Mouse (Mus musculus): ENCODE results near the gene Tdp1. TPM values are rescaled to one million over a fixed set of nuclear protein-coding genes. Genes with fewer than 3 reads are reported as not detected.
"Not testable (repeated sequence)": the region's sequence is repeated elsewhere in the genome, so short reads cannot be mapped to it uniquely, and the experiment has no call there.

Gene Tdp1
- polyA plus RNA-seq, 1 experiment from 2014 or later: 89.7 TPM

DNA sequence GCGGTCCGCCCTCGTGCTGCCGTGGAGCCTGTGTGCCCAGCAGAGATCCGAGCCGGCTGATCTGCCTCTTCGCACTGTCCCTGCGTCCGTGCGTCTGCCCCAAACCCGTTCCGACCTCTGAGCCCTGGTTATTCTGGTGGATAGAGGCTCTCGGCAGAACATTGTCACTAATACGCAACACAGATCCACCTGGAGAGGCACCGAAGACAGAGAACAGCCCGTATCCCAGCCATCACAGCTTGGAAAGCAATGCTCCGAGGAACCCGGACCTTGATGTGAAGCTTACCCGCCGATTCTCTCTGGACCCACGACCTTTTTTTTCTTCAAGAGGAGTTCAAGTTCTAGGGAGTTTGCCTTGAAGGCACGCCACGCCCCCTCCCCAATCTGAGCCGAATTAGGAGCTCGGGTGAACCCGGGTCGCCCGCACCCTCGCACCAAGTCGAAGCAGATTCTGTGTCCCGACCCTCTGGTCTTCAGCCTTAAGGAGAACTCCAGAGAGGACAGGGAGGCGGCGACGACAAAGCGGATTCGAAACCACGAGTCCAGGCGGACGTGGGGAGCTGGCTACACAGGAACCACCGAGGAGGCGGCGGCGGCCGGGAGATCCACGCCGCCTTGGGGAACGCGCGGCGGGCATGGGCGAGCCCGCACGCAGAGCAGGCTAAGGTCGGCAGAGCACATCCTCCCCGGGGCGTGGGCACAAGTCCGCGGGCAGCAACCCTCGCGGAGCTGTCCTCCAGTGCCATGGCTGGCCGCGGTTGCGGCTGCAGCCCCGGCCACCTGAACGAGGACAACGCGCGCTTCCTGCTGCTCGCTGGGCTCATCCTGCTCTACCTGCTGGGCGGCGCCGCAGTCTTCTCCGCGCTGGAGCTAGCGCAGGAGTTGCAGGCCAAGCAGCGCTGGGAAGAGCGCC, 81.1 kb downstream of the Tdp1 start:
- peak; percentile 56 for DNase-seq (ENCODE audit: low spot score)
- Histone ChIP-seq H3K9me3 (replicated peaks) (no peaks in the 10 kb centered on the region), H3K4me3 (peak overlapping the region; percentile 68), H3K36me3 (no peaks in the 10 kb centered on the region), H3K27me3 (ENCODE audit: low read depth, poor library complexity, severe bottlenecking) (peaks cover 91% of the 10 kb centered on the region), H3K4me1 (peaks cover 34% of the 10 kb centered on the region), H3K27ac (replicated peaks) (peak overlapping the region; percentile 59; the same call in 1 of the 2 replicates)
- under 1% methylated on average over 77 of the region's 77 CpGs for WGBS

DNA sequence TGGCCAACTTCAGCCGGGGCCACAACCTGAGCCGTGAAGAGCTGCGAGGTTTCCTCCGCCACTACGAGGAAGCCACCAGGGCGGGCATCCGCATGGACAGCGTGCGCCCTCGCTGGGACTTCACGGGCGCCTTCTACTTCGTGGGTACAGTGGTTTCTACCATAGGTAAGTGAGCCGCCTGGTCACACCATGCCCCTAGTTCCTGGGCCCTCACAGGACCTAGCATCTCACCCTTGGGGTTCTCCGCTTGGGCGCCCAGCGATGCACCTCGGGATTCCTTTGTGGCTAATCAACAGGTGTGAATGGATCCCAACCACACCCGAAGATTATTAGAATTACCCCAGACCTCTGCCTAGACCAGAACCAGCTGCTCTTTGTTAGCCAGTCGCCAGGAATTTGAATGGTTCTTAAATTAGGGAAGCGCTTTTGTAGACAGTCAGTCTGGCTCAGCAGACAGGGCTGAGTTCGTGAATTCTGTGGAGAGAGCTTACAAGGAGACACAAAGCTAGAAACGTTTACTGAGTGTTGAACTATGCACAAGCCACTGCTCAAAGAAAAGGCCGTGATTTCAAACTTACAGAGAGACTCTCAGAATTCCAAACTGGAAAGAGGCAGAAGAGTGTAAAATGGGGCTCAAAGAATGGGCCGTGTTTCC, 81.9 kb downstream of the Tdp1 start:
- peak overlapping the region; percentile 59; the same call in 1 of the 2 replicates for H3K27ac ChIP-seq (replicated peaks)
- H3K36me3 ChIP-seq: no peaks in the 10 kb centered on the region
- H3K4me1 ChIP-seq: peaks cover 34% of the 10 kb centered on the region
- H3K27me3 ChIP-seq (ENCODE audit: low read depth, poor library complexity, severe bottlenecking): peaks cover 83% of the 10 kb centered on the region
- WGBS: 4% methylated on average over 25 of the region's 25 CpGs
- no peaks in the 10 kb centered on the region for H3K9me3 ChIP-seq (replicated peaks)
- peak; percentile 45 for DNase-seq (ENCODE audit: low spot score)
- H3K4me3 ChIP-seq: peak overlapping the region; percentile 68

DNA sequence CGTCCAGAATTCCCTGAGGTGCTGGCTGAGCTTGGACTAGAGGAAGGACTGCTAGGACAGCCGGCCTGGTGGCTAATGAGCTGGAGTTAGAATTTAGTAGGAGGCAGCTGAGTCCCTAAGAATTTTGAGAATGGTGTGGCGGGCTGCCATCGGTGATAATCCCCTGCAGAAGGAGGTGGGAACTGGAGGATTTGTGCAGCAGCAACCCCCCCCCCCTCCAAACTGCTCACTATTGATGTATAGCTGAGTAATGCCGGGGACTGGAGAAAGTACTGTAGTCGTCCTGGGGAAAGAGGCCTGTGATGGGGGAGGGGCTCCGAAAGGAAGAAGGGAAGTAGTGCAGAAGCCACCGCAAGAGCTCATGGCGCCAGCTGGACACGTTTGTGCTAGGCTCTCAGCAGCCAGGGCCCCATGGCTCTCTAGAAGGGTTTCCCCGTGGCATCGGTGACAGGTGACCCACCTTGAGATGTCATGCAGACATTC, 82.6 kb downstream of the Tdp1 start:
- peak; percentile 38 for DNase-seq (ENCODE audit: low spot score)
- Histone ChIP-seq H3K36me3 (no peaks in the 10 kb centered on the region), H3K27me3 (ENCODE audit: low read depth, poor library complexity, severe bottlenecking) (peaks cover 79% of the 10 kb centered on the region), H3K4me1 (peaks cover 34% of the 10 kb centered on the region), H3K27ac (replicated peaks) (no peak overlapping the region), H3K9me3 (replicated peaks) (no peaks in the 10 kb centered on the region), H3K4me3 (peak overlapping the region; percentile 20; the same call in 1 of the 2 replicates)
- WGBS: 12% methylated on average over 12 of the region's 12 CpGs

DNA sequence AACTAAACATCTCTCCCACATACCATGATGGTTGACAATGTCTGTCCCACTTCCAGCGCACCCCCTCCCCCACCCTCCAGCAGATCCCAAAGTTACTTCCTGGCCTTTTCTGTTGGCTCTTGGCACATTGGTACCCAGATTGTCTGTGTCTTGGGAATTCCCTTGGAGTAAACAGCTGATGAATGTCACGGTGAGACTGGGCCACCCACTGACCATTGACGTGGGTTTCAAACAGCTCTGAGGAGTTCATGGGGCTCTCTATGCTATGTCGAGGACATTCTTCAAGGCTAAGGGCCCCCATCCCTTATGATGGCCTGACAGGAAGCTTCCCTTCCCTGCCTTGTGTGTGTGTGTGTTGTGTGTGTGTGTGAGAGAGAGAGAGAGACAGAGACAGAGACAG, 85.6 kb downstream of the Tdp1 start:
- Histone ChIP-seq H3K4me3 (no peak overlapping the region), H3K36me3 (no peaks in the 10 kb centered on the region), H3K4me1 (peaks cover 25% of the 10 kb centered on the region), H3K9me3 (replicated peaks) (0 out of 2 replicates have a peak, but pooled peaks cover 6% of the 10 kb centered on the region), H3K27me3 (ENCODE audit: low read depth, poor library complexity, severe bottlenecking) (peaks cover 55% of the 10 kb centered on the region), H3K27ac (replicated peaks) (no peak overlapping the region)
- 76% methylated on average over 4 of the region's 4 CpGs for WGBS
- no peak for DNase-seq (ENCODE audit: low spot score)

DNA sequence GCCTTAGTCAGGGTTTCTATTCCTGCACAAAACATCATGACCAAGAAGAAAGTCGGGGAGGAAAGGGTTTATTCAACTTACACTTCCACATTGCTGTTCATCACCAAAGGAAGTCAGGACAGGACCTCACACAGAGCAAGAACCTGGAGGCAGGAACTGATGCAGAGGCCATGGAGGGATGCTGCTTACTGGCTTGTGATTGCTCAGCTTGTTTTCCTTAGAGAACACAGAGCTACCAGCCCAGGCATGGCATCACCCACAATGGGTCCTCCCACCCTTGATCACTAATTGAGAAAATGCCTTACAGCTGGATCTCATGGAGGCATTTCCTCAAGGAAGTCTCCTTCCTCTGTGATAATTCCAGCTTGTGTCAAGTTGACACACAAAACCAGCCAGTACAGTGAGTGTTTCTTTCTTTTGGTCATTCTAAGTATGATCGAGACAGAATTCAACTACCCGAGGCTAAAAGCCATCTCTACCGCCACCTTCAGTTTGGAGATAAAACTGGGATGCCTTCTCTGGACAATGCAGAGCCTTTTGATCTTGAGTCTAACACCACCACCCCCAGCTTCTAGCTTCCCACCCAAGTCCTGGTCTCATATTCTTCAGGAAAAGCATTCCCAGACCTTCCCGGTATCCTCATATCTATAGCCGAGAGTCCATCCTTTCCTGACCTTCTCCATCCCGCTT, 87.0 kb downstream of the Tdp1 start:
- not testable (repeated sequence) for H3K4me3 ChIP-seq; H3K27ac ChIP-seq (replicated peaks); H3K9me3 ChIP-seq (replicated peaks); DNase-seq (ENCODE audit: low spot score); H3K36me3 ChIP-seq
- 73% methylated on average over 7 of the region's 7 CpGs for WGBS
- Histone ChIP-seq H3K4me1 (peaks cover 11% of the 10 kb centered on the region), H3K27me3 (ENCODE audit: low read depth, poor library complexity, severe bottlenecking) (peaks cover 41% of the 10 kb centered on the region)

DNA sequence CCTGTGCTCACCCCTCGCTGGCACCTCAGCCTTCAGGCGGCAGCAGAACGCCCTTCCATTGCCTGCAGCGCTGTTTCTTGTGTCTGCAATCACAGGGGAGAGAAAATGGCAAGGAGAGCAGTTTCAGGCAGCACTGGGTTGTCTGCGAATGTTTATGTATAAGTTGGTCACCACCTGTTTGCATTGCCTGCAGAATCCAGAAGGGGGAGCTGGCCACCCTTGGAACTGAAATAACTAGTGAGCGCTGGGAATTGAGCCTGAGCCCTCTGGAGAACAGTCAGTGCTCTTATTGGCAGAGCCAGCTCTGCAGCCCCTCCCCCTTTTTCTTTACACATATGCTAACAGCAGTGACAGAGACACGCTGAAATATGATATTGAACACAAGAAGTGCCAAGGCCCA, 88.5 kb downstream of the Tdp1 start:
- DNase-seq (ENCODE audit: low spot score): no peak
- H3K27me3 ChIP-seq (ENCODE audit: low read depth, poor library complexity, severe bottlenecking): peaks cover 26% of the 10 kb centered on the region
- 0 out of 2 replicates have a peak, but pooled peaks cover 6% of the 10 kb centered on the region for H3K9me3 ChIP-seq (replicated peaks)
- no peak overlapping the region for H3K4me3 ChIP-seq
- 59% methylated on average over 7 of the region's 7 CpGs for WGBS
- no peaks in the 10 kb centered on the region for H3K36me3 ChIP-seq
- H3K4me1 ChIP-seq: no peaks in the 10 kb centered on the region
- H3K27ac ChIP-seq (replicated peaks): no peak overlapping the region

DNA sequence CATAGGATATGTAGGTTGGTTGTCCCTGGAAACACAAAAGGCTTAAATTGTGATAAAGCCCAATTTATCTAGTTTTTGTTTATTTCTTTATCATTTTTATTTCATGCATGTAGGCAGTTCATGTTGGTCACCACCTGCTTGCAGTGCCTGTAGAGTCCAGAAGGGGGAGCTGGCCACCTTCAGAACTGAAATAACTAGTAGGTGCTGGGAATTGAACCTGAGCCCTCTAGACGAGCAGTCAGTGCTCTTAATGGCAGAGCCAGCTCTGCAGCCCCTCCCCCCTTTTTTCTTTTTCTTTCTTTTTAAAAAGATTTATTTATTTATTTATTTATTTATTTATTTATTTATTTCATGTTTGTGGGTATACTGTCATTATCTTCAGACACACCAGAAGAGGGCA, 89.3 kb downstream of the Tdp1 start:
- DNase-seq (ENCODE audit: low spot score): no peak
- 83% methylated on average over 1 of the region's 1 CpGs for WGBS

DNA sequence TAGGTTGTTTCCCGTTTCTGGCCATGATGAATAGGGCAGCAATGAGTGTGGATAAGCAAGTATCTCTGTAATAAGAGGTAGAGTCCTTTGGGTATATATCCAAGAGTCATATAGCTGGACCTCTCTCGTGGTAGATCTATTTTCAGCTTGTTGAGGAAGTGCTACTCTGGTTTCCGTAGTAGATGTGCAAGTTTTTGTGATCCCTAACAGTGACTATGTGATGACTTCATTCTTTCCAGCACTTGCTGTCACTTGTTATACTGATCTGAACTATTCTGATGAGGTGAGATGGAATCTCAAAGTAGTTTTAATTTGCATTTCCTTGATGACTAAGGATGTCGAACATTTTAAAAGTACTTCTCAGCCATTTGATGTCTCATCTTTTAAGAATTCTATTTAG, 95.2 kb downstream of the Tdp1 start:
- 89% methylated on average over 4 of the region's 4 CpGs for WGBS
- H3K9me3 ChIP-seq (replicated peaks): no peaks in the 10 kb centered on the region
- no peak overlapping the region for H3K27ac ChIP-seq (replicated peaks)
- no peaks in the 10 kb centered on the region for H3K27me3 ChIP-seq (ENCODE audit: low read depth, poor library complexity, severe bottlenecking)
- H3K36me3 ChIP-seq: no peaks in the 10 kb centered on the region
- no peak for DNase-seq (ENCODE audit: low spot score)
- H3K4me1 ChIP-seq: no peaks in the 10 kb centered on the region
- no peak overlapping the region for H3K4me3 ChIP-seq

More for the DNA sequence above, 89.3 kb downstream of the Tdp1 start:
- Histone ChIP-seq H3K36me3 (no peaks in the 10 kb centered on the region), H3K27ac (replicated peaks) (no peak overlapping the region), H3K4me1 (no peaks in the 10 kb centered on the region), H3K27me3 (ENCODE audit: low read depth, poor library complexity, severe bottlenecking) (peaks cover 18% of the 10 kb centered on the region), H3K9me3 (replicated peaks) (0 out of 2 replicates have a peak, but pooled peaks cover 6% of the 10 kb centered on the region), H3K4me3 (no peak overlapping the region)

DNA sequence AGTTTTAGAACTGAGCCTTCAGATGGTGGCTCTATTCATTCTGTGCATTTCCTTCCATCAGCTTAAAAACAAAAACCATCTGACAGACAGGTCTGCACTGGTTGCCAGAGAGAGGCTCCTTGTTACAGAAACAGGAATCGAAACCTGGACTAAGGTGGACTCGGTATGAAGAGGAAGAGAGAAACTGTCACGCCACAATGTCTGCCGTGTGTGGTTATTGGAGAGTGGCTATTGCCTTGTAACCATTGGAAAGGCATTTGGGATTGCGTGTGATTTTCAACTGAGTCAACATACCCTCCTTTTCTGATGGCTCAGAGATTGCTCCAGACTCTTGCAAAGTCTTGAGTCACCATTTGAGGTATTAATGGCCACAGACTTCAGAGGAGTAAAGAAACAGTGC, 102.5 kb downstream of the Tdp1 start:
- WGBS: 91% methylated on average over 5 of the region's 5 CpGs
- Histone ChIP-seq H3K4me3 (no peak overlapping the region), H3K27ac (replicated peaks) (no peak overlapping the region), H3K27me3 (ENCODE audit: low read depth, poor library complexity, severe bottlenecking) (no peaks in the 10 kb centered on the region), H3K36me3 (no peaks in the 10 kb centered on the region), H3K4me1 (no peaks in the 10 kb centered on the region), H3K9me3 (replicated peaks) (peaks cover 6% of the 10 kb centered on the region; the same call in 1 of the 2 replicates)
- DNase-seq (ENCODE audit: low spot score): no peak

DNA sequence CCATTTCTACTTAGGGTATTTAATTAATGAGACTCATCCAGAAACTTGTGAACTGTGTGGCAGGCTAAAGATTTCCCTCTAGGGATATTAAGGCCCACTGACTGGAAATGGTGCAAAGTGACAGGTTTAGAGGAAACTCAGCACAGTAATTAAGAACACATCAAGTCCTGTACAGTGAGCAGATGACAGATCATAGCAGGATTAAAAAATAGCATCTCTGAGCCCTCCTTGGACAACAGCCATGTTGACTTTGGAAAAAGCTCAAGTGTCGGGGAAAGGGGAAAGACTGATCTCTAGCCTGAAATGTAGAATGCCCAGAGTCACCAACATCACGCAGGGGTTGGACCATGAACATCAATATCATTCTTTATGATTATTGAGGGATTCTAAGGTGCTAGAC, 103.8 kb downstream of the Tdp1 start:
- DNase-seq (ENCODE audit: low spot score): no peak
- Histone ChIP-seq H3K9me3 (replicated peaks) (peaks cover 6% of the 10 kb centered on the region; the same call in 1 of the 2 replicates), H3K27ac (replicated peaks) (no peak overlapping the region), H3K4me1 (peaks cover 3% of the 10 kb centered on the region), H3K36me3 (no peaks in the 10 kb centered on the region), H3K27me3 (ENCODE audit: low read depth, poor library complexity, severe bottlenecking) (no peaks in the 10 kb centered on the region), H3K4me3 (no peak overlapping the region)
- 90% methylated on average over 2 of the region's 2 CpGs for WGBS

DNA sequence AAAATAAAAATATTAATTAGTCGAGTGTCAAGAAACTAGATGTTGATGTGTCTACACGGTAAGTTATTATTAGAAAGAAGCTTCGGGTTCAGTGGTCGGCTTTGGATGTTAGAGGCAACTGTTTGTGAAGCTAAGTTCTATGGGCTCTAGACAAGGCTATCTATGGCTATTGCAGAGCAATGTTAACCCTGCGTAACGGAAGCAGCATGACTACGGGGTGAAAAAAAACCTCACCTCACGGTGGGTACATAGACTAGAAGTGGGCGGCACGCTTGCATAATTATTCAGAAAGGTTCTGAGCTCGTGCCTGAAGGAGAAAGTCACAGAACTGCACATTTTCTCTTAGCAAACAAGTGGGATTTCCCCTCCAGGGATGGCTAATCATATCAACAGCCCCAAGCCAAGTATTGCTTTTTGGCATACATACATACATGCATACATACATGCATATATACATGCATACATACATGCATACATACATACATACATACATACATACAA, 108.1 kb downstream of the Tdp1 start:
- H3K4me1 ChIP-seq: peaks cover 8% of the 10 kb centered on the region
- WGBS: 92% methylated on average over 11 of the region's 11 CpGs
- H3K27ac ChIP-seq (replicated peaks): no peak overlapping the region
- no peak overlapping the region for H3K4me3 ChIP-seq
- no peaks in the 10 kb centered on the region for H3K27me3 ChIP-seq (ENCODE audit: low read depth, poor library complexity, severe bottlenecking)
- peaks cover 6% of the 10 kb centered on the region; the same call in 1 of the 2 replicates for H3K9me3 ChIP-seq (replicated peaks)
- no peaks in the 10 kb centered on the region for H3K36me3 ChIP-seq
- DNase-seq (ENCODE audit: low spot score): no peak

DNA sequence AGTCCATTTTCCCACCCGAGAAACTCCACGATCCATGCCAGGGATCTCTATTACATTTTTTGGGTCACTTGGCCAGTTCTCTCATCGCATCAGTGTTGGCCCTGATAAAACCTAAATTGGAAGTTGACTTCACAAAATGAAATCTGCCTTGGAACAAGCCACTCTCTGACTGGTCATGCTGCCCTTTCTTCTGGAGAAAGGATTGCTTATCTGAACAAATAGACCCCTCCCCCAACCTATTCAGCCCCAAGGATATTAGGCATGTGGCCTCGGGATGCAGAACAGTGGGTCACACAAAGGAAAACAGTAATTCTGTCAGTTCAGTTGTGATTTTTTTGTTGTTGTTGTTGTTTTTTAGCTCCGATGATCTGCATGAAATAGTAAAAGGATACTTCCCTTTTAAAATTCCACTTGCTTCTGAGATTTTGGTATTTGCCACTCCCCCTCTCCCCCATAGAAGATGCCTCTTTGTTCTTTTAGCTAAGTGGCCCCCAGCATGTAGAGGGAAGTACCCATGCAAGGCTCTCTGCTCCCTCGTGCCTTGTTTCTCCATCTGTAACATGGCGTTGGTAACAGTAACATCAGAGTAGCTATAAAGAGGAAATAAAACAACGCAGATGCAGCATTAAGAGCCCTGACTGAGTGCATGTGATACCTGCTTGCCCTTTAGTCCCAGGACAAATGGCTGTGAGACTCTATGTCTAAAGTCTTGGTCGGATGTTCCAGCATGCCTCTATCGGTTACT, 109.0 kb downstream of the Tdp1 start:
- no peak for DNase-seq (ENCODE audit: low spot score)
- WGBS: 83% methylated on average over 10 of the region's 10 CpGs
- H3K36me3 ChIP-seq: no peaks in the 10 kb centered on the region
- H3K27ac ChIP-seq (replicated peaks): no peak overlapping the region
- no peaks in the 10 kb centered on the region for H3K27me3 ChIP-seq (ENCODE audit: low read depth, poor library complexity, severe bottlenecking)
- H3K4me1 ChIP-seq: peaks cover 8% of the 10 kb centered on the region
- H3K9me3 ChIP-seq (replicated peaks): peaks cover 6% of the 10 kb centered on the region; the same call in 1 of the 2 replicates
- H3K4me3 ChIP-seq: no peak overlapping the region
